23 mouse cellular contexts compared by ENCODE assay signal in the genomic region with DNA sequence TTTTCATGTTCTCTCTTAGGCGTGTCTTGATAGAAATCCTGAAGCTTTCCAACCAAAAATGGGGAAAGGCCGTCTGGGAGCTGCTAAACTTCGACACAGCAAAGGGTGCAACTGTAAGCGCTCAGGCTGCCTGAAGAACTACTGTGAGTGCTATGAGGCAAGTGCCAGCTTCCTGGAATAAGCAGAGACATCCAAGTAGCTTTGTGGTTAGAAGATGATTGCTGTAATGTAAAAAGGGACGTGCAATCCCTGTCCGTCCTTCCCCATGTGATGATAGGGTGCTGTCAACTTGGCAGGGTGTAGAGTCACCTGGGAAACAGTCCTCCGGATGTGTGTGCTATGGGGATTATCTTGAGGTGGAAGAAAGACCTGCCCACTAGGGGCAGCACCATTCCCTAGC. TPM values are rescaled to one million over a fixed set of nuclear protein-coding genes. Genes with fewer than 3 reads are reported as not detected.
"Had no signal": no experiment of that assay in that cellular context is flagged by ENCODE, and none has a peak within 500 bp of the region (broad histone marks: within the 10 kb centered on the region; RNA-seq: fewer than 3 reads in every experiment).

No protein-coding gene starts in this region.

- H3K9me3 ChIP-seq: limb, embryonic 10.5 days; liver, embryonic 13.5 days; lung, embryonic 15.5 days; midbrain, embryonic 15.5 days; neural tube, embryonic 12.5 days; neural tube, embryonic 15.5 days had no signal

- DNase-seq: kidney, adult 18-20 months; kidney, adult 9 months; kidney, postnatal 14 days; kidney, postnatal 4 days; liver; liver, embryonic 13.5 days; lung, postnatal 14 days; right cerebral cortex, adult 18-20 months; right cerebral cortex, postnatal 14 days; right cerebral cortex, postnatal 4 days; thymus, adult 2 months; thymus, postnatal 25 days had no signal

- H3K27ac ChIP-seq: limb, embryonic 10.5 days; limb, embryonic 13.5 days; liver, embryonic 13.5 days; lung, embryonic 15.5 days; macrophage; midbrain, embryonic 15.5 days; neural tube, embryonic 12.5 days; neural tube, embryonic 15.5 days; stomach, postnatal 0 days had no signal

- H3K27me3 ChIP-seq: liver, embryonic 13.5 days; lung, embryonic 15.5 days; midbrain, embryonic 15.5 days; neural tube, embryonic 12.5 days; neural tube, embryonic 15.5 days had no signal

- H3K4me2 ChIP-seq: limb, embryonic 13.5 days; liver, embryonic 13.5 days; lung, embryonic 15.5 days; midbrain, embryonic 11.5 days; midbrain, embryonic 15.5 days; neural tube, embryonic 12.5 days; neural tube, embryonic 15.5 days had no signal

- H3K4me3 ChIP-seq: limb, embryonic 10.5 days; limb, embryonic 13.5 days; liver, embryonic 13.5 days; lung, embryonic 15.5 days; midbrain, embryonic 15.5 days; neural tube, embryonic 12.5 days; neural tube, embryonic 15.5 days had no signal

- H3K4me1 ChIP-seq: limb, embryonic 10.5 days; limb, embryonic 13.5 days; liver, embryonic 13.5 days; lung, embryonic 15.5 days; midbrain, embryonic 15.5 days; neural tube, embryonic 12.5 days had no signal

- ATAC-seq: midbrain, embryonic 15.5 days had no signal

- H3K36me3 ChIP-seq: limb, embryonic 10.5 days; limb, embryonic 13.5 days; liver, embryonic 13.5 days; lung, embryonic 15.5 days; midbrain, embryonic 15.5 days; neural tube, embryonic 12.5 days; neural tube, embryonic 15.5 days had no signal

- H3K9ac ChIP-seq: limb, embryonic 13.5 days; liver, embryonic 13.5 days; lung, embryonic 15.5 days; midbrain, embryonic 15.5 days; neural tube, embryonic 12.5 days; neural tube, embryonic 15.5 days had no signal

RNA-seq across cellular contexts. Expression of gene Gal, which starts 10.3 kb away (rescaled TPM):
- total RNA-seq: megakaryocyte-erythroid progenitor cell, adult 5-6 weeks had no signal
- polyA plus RNA-seq: liver, embryonic 13.5 days; liver, embryonic 16.5 days; macrophage had no signal

RNA-seq across cellular contexts. Expression of gene Tesmin, which starts 15.4 kb away (rescaled TPM):
- polyA plus RNA-seq: neural tube, embryonic 12.5 days had no signal
